Mouse (Mus musculus) cerebellum, postnatal 14 days (tissue): ENCODE results near the gene Ankrd34a.
"Not testable (repeated sequence)": the region's sequence is repeated elsewhere in the genome, so short reads cannot be mapped to it uniquely, and the experiment has no call there.

ENCODE experiments used
- DNase-seq, 2 experiments: peaks; one replicate each; pipeline ENCODE4 v3.0.0; 2021; ENCODE audit warnings: mixed read lengths in 2 of 2

Gene Ankrd34a

DNA sequence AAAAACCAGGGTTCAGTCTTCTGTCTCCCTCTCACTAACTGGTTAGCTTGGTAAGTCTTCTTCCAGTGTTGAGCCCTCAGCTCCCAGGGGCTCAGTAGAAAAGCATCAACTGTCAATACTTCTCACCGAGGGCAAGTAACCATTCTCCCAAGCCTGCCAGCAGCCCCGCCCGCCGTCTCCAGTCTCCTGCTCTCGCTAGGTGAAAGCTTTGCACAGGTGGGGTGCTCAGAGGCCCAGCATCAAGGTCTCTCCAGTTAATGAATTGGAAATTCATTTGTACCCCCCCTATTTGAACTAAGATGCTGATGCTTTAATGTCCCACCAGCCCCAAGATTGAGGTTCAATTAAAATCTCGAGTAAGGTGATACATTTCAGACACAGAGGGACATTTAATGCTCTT is 15.3 kb upstream of the Ankrd34a start:
- peak in 1 of 2 experiments; percentile 29 for DNase-seq

- DNase-seq = no peak
Observed at GRCm38 (mm10) chr3:96581771-96582515, 14.5 kb upstream of the Ankrd34a start.

- DNase-seq = peak in 1 of 2 experiments; percentile 35
Observed at GRCm38 (mm10) chr3:96583386-96583785, 13.1 kb upstream of the Ankrd34a start.

- no peak for DNase-seq
Observed at GRCm38 (mm10) chr3:96590657-96591056, 5.8 kb upstream of the Ankrd34a start.

DNA sequence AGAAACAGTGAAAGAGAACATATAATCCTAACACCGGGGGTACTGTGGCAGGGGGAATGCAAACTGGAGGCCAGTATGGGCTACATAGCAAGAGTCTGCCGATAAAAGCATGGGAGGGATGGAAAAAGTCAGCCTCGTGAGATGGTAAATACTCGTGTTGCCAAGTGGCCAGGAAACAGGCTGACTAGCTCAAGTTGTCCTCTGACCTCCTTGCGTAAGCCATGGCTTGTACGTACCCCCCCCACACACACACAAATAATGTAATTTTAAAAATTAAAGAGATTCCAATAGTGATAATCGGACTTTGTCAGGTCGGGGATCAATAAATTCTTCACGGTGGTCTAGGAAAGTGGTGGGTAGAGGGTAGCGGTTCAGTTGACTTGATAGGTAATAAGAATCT is 3.1 kb upstream of the Ankrd34a start:
- peak; percentile 42 to 52 for DNase-seq

GRCm38 (mm10) chr3:96593790-96594560 is 2.5 kb upstream of the Ankrd34a start, which contains the start of gene Polr3gl:
Gene Polr3gl, minus strand, starts transcription at chr3:96594181.
- DNase-seq = peak; percentile 97 to 98

DNA sequence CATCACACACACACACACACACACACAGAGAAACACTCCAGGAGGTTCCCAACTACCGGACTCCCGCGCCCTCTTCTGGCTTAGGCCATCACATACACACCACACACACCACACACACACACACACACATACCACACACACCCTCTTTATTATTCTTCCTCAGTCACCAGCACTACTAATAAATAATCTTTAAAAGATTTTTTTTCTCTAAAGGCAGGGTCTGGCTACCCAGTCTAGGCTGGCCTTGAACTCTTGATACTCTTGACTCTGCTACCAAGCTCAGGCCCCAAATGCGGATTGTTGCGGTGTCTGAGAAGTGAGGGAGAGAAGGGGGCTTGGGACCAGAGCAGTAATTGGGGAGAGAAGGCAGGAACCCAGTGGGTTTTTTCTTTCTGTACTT is 1.6 kb upstream of the Ankrd34a start:
- DNase-seq = peak in 1 of 2 experiments; percentile 48

DNA sequence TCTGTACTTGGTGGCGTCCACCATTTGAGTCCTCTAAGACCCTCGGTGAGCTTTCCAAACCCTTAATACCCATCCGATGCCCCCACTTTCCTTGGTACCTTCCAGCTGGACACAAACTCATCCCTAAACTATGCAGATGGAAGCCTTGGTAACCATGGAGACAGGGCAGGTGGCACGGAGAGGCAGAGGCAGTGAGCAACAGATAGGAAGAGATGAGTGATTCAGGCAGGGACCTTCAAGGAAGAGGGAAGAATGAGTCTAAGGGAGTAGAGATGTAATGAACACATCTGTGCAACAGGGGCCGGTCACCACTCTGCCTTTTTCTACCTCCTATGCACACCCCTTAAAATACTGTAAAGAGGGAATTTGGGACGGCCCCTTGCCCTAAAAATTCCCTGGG is 775 bp upstream of the Ankrd34a start:
- peak; percentile 58 for DNase-seq

GRCm38 (mm10) chr3:96596855-96597254 is 419 bp downstream of the Ankrd34a start:
- peak; percentile 53 to 57 for DNase-seq

DNA sequence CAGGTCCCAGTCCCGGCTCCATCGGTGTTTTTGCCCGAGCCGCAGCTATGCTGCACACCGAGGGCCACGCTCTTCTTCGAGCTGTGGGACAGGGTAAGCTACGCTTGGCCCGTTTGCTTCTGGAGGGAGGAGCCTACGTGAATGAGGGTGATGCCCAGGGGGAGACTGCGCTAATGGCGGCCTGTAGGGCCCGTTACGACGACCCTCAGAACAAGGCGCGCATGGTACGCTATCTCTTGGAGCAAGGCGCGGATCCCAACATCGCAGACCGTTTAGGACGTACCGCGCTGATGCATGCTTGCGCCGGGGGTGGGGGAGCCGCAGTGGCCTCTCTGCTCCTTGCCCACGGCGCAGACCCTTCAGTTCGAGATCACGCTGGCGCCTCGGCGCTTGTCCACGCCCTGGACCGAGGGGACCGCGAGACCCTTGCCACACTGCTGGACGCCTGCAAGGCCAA is 1.0 kb downstream of the Ankrd34a start:
- DNase-seq = peak; percentile 59 to 63

DNA sequence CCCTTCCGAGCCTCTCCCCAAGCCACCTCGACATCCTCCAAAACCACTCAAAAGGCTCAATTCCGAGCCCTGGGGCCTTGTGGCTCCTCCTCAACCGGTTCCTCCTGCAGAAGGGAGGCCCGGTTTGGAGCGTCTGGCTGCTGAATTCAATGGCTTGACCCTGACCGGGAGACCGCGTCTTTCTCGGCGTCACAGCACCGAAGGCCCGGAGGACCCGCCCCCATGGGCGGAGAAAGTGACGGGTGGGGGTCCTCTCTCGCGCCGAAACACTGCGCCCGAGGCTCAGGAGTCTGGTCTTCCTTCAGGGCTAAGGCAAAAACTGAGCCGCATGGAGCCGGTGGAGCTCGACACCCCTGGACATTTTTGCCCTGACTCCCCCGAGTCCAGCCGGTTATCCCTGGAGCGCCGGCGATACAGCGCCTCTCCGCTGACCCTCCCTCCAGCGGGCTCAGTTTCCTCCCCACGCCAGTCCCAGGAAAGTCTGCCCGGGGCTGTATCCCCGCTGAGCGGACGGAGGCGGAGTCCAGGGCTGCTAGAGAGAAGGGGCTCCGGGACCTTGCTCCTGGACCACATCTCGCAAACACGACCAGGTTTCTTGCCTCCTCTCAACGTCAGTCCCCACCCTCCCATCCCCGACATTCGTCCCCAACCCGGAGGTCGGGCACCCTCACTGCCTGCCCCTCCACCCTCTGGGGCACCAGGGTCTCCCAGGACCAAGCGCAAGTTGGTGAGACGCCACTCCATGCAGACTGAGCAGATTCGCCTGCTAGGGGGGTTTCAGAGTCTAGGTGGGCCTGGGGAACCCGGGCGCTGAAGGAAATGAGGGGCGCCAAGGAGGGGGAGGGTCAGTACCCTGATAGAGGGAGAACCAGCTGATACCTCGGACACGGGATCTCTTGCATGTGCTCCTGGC is 2.0 kb downstream of the Ankrd34a start:
- DNase-seq = peak; percentile 75 to 78

DNA sequence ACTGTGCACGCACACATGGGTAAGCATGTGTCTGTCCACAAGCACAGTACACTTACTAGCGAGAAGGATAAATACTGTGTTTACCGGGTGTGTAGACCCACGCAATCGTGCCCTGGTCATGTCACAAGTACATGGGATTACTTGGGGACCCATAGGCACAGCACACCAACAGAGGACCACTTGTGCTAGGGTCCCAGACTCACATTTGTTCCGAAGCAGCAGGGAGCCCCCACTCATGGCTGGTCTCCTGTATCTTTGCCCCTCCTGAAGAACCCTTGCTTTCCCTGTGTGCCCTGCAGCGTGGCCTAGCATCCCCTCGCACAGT is 2.6 kb downstream of the Ankrd34a start:
- DNase-seq = peak in 1 of 2 experiments; percentile 28

- DNase-seq = no peak
Observed at GRCm38 (mm10) chr3:96599411-96599810, 3.0 kb downstream of the Ankrd34a start.

DNA sequence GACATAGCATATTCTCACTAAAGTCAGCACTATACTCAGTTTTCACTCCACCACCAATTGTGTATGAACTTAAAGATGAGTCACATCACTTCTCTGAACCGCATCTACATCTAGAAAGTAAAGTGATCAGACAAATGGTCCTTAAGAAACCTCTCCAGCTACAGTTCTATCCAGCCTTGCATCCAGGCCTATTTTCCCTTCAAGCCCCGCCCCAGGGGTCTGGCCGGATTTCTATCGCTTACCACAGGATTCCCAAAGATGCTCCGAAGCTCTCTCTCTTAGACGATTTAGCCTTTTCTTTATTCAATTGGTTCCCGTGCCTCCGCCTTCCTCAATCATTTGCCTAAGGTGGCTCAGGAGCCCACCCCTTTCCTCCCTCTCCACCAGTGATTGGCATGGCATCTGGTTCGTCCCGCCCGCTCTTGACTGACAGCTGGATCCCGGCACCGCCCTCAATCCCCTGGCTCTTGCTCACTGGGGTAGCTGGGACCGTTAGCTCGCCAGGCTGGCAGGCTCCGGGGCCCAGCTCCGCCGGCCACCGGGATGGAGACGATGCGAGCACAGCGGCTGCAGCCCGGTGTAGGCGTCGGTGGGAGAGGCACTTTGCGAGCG is 4.3 kb downstream of the Ankrd34a start, which contains the start of gene Lix1l:
Gene Lix1l, plus strand, starts transcription at position 511 of the 612 bp plus-strand sequence.
- DNase-seq = peak; percentile 87 to 90

DNA sequence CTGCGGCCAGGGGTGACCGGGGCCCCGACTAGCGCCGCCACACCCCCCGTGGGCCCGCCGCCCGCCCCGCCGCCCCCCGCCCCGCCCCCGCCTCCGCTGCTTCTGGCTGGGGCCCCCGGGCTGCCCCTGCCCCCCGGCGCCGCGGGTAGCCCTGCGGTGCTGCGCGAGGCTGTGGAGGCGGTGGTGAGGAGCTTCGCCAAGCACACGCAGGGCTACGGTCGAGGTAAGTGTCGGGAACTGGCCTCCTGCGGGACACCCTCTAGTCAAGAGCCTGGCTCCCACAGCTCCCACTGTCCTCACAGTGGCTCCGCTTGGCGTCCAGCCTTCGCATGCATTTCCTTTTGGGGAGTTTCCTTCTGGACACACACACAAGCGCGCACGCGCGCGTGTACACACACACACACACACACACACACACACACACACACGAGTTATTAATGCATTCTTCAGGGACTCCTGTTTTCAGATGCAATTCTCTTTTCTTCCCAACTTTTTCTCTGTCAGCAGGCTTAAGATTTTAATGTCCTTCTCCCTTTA is 4.9 kb downstream of the Ankrd34a start:
- peak; percentile 71 for DNase-seq

DNA sequence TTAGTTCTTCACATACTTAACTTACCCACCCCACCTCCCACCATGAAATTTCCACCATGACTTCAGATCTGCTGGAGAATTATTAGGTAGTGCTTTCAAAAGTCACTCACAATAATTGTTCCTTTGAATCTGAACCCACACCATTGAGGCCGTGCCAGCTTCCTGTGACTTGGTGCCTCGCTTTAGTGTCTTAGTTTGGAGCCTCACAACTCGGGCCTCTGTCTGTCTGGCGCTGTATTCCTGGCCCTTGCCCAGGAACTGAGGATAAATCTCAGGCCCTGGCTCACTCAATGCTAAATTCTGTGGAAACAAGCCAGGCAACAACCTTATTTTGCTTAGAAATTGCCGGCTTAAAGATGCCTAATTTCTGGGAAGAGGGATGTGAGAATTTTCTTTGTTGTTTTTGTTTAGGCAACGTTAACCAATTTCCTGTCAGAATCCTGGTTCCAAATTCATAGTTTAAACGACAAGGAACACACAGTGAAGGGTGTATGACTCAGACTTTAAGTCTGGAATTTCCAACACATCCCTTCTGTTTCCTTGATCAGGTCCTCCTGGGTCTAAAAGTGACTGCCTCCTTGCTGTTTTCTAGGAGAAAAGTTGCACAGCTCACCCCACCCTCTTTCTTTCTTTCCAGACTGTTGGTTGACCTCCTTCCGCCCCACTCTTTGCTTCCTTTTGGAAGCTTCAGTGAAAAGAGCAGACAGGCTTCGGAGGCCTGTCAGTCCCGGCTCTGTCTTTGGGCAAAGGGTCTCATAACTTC is 5.7 kb downstream of the Ankrd34a start:
- DNase-seq = peak; percentile 47 to 50

- DNase-seq = no peak
Observed at GRCm38 (mm10) chr3:96602704-96603084, 6.3 kb downstream of the Ankrd34a start.

GRCm38 (mm10) chr3:96603311-96603710 is 6.9 kb downstream of the Ankrd34a start:
- DNase-seq = peak; percentile 82 to 84

- not testable (repeated sequence) for DNase-seq
Observed at GRCm38 (mm10) chr3:96606007-96606406, 9.6 kb downstream of the Ankrd34a start.

- no peak for DNase-seq
Observed at GRCm38 (mm10) chr3:96606618-96607017, 10.2 kb downstream of the Ankrd34a start.

GRCm38 (mm10) chr3:96617941-96618340 is 21.5 kb downstream of the Ankrd34a start:
- no peak for DNase-seq
